18 mouse cellular contexts compared by ENCODE assay signal in genomic region chr10:42131298-42131697, GRCm38 (mm10).
A peak's percentile ranks its signal among the peaks of the same experiment; 100 is the strongest.
DNase-seq lines count a peak whose midpoint lies in the region; ATAC-seq and TF ChIP-seq lines count a peak whose summit lies in the region.
"Had no signal": no experiment of that assay in that cellular context is flagged by ENCODE, and none has a peak within 500 bp of the region (broad histone marks: within the 10 kb centered on the region; RNA-seq: fewer than 3 reads in every experiment).

No protein-coding gene starts in this region.

- no peaks in the 10 kb centered on the region for H3K9me3 ChIP-seq in kidney, postnatal 0 days (replicated peaks; ENCODE audit: low read length)
- H3K9me3 ChIP-seq: embryonic facial prominence, embryonic 12.5 days; neural tube, embryonic 12.5 days had no signal

- intact Hi-C loops in gastrocnemius, adult 2 months (cut with DNase I), result no loop called here
- intact Hi-C loops in gastrocnemius, postnatal 14 days (cut with DNase I; ENCODE audit: low total_unique reads), result no loop called here
- intact Hi-C loops in left cerebral cortex, postnatal 25 days (cut with DNase I), result no loop called here

- no peak for TF ChIP-seq CTCF in gastrocnemius, adult 2 months (IDR thresholded peaks at IDR 0.05)
- TF ChIP-seq CTCF in kidney, postnatal 0 days (IDR thresholded peaks at IDR 0.05; ENCODE audit: low read depth), result no peak

- WGBS in kidney, postnatal 0 days, result 34% methylated on average over 2 of the region's 2 CpGs

- no peaks in the 10 kb centered on the region for H3K27me3 ChIP-seq in kidney, postnatal 0 days (ENCODE audit: insufficient read depth, low read length)
- H3K27me3 ChIP-seq: embryonic facial prominence, embryonic 12.5 days; heart, embryonic 12.5 days; neural tube, embryonic 12.5 days had no signal

- H3K4me2 ChIP-seq in kidney, postnatal 0 days (ENCODE audit: low read length), result no peak overlapping the region
- H3K4me2 ChIP-seq: embryonic facial prominence, embryonic 12.5 days; heart, embryonic 12.5 days; neural tube, embryonic 12.5 days had no signal

- no peak overlapping the region for H3K9ac ChIP-seq in kidney, postnatal 0 days (ENCODE audit: low read depth, low read length)
- H3K9ac ChIP-seq: embryonic facial prominence, embryonic 12.5 days; heart, embryonic 12.5 days; neural tube, embryonic 12.5 days had no signal

- ATAC-seq in kidney, postnatal 0 days (replicated peaks; ENCODE audit: low FRiP score, low read depth), result no peak; the same call in 1 of the 2 replicates

- peak overlapping the region; percentile 53 for H3K27ac ChIP-seq in gastrocnemius, adult 2 months
- no peak overlapping the region for H3K27ac ChIP-seq in kidney, postnatal 0 days
- H3K27ac ChIP-seq: embryonic facial prominence, embryonic 12.5 days; layer of hippocampus, adult 2 months; neural tube, embryonic 12.5 days had no signal

- H3K36me3 ChIP-seq in kidney, postnatal 0 days (ENCODE audit: insufficient read depth, low read length), result no peaks in the 10 kb centered on the region
- H3K36me3 ChIP-seq: embryonic facial prominence, embryonic 12.5 days; heart, embryonic 12.5 days; neural tube, embryonic 12.5 days had no signal

- DNase-seq in gastrocnemius, adult 2 months, result peak; percentile 67
- no peak for DNase-seq in gastrocnemius, postnatal 4 days (ENCODE audit: low spot score in 2 of 2)
- DNase-seq in kidney, postnatal 0 days (ENCODE audit: low spot score), result peak; percentile 55
- DNase-seq in kidney, postnatal 36 days, result no peak
- DNase-seq in gastrocnemius, postnatal 14 days, result peak; percentile 43
- peak; percentile 37 for DNase-seq in mesoderm, embryonic 11.5 days (ENCODE audit: low read depth, low spot score)
- DNase-seq in right cerebral cortex, adult 2 months (ENCODE audit: low spot score in 2 of 2), result no peak
- DNase-seq in left cerebral cortex, postnatal 25 days (ENCODE audit: low spot score in 2 of 2), result no peak
- DNase-seq: adrenal gland, adult 2 months; cerebellum, adult 8-10 months; lung, adult 18-20 months; lung, postnatal 4 days; right cerebral cortex, postnatal 4 days; thymus, adult 18-20 months had no signal

- no peaks in the 10 kb centered on the region for H3K4me1 ChIP-seq in kidney, postnatal 0 days (replicated peaks; ENCODE audit: insufficient read depth, low read length)
- H3K4me1 ChIP-seq: embryonic facial prominence, embryonic 12.5 days; heart, embryonic 12.5 days; neural tube, embryonic 12.5 days had no signal

- H3K4me3 ChIP-seq in gastrocnemius, adult 2 months, result no peak overlapping the region
- H3K4me3 ChIP-seq in kidney, postnatal 0 days (replicated peaks; ENCODE audit: low read depth, low read length), result no peak overlapping the region
- H3K4me3 ChIP-seq: embryonic facial prominence, embryonic 12.5 days; heart, embryonic 12.5 days; layer of hippocampus, adult 2 months; neural tube, embryonic 12.5 days had no signal

Comparison
In these comparisons a context has a peak if more than half of its experiments do, and no peak if none do; other contexts are left out.
1. DNase-seq: peak in gastrocnemius, adult 2 months (single experiment), kidney, postnatal 0 days (single experiment), gastrocnemius, postnatal 14 days (single experiment) and mesoderm, embryonic 11.5 days (single experiment); none in gastrocnemius, postnatal 4 days (0 of 2), kidney, postnatal 36 days (0 of 2), right cerebral cortex, adult 2 months (0 of 2) and left cerebral cortex, postnatal 25 days (0 of 2).